Mouse (Mus musculus) mature B cell (primary cell): ENCODE measurements at regions not wholly inside any gene's neighbourhood (a gene's known extent, or its start where the extent isn't known, plus 50 kb on each side); places are given as distances from the start of the nearest gene placed in this dataset.
"Not testable (repeated sequence)": the region's sequence is repeated elsewhere in the genome, so short reads cannot be mapped to it uniquely, and the experiment has no call there.

Experiments used
- in situ Hi-C: fragments of 300-500 bp; cut with MboI; formaldehyde crosslinking; loops from 2 replicates; pipeline ENCODE4 v1.14.3; 2019

DNA sequence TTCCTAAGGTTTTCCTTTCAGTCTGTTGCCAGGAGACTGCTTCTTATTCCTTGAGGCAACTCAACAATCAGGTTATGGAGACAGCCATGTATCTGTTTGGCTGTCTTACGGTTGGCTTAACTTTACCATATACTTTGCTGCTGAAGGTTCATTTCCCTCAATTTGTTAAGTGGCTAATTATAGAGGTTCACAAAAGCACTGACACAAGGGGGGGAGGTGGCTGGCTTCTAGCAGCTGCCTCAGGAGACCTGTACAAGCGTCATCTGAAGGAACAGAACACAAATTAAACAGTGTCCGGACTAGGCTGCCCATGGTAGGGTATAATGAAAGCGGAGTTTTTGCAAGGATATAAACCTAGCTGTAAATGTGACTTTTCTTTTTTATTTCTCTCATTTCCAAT is 305.0 kb upstream of the Rnf219 start:
- in situ Hi-C loops: no loop called here

GRCm38 (mm10) chr14:104824926-104825325 is 302.5 kb upstream of the Rnf219 start:
- in situ Hi-C loops: loop anchor here (25.0 kb wide), 1 partner anchor 788 kb away; no protein-coding TSS in a partner anchor

DNA sequence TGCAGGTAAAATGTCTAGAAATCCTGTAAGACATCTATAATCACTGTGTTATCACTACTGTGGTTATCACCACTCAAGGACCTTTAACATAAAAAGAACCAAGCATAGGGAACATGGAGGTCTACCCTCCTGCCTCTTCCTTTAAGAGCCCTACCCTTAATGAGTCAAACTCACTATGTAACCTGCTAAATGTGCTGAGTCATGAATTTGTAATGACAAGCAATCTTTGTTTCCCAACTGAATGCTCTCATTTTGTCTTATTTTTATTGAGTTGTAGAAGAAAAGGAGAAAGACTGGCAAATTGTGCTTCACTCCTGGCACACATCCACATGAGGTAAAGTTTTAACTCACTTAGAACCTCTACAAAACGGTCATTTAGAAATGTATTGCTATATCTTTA is 301.8 kb upstream of the Rnf219 start:
- in situ Hi-C loops: loop anchor here (25.0 kb wide), 1 partner anchor 787 kb away; no protein-coding TSS in a partner anchor

DNA sequence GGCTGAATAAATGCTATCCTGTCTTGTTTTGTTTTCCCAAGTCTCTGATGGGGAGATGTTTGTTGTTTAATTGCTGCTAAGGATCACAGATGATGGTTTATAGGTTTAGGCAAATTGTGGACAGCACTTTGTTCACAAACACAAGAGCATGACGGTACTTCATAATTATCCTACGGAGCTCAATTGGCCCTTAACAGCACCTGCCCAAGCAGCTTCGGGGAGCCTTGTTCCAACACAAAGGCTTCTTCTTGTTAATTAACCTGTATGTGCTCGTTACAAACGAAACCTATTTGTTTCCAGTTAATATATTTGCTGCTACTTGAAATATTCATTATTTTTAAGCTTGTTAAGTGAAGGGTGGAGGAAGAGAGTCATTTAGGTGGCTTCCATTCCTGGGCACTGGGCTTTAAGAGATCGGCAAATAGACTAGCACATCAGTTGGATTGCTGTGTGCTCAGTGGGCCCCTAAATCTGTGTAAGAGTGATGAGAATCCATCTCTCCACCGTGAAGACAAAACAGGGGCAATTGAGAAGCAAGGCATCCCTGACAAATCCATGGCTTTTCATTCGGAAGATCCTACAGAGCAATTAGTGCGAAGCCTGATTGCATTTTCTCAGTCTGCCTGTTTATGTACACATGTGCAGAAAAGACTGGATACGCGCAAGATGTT is 299.6 kb upstream of the Rnf219 start:
- in situ Hi-C loops: loop anchor here (25.0 kb wide), 1 partner anchor 785 kb away; no protein-coding TSS in a partner anchor

- in situ Hi-C loops: loop anchor here (25.0 kb wide), 1 partner anchor 782 kb away; no protein-coding TSS in a partner anchor
These were observed 296.7 kb upstream of the Rnf219 start for GRCm38 (mm10) chr14:104819106-104819505.

- in situ Hi-C loops: loop anchor here (25.0 kb wide), 1 partner anchor 777 kb away; no protein-coding TSS in a partner anchor
These were observed 291.6 kb upstream of the Rnf219 start for GRCm38 (mm10) chr14:104813977-104814584.

- in situ Hi-C loops: loop anchor here (25.0 kb wide), 1 partner anchor 775 kb away; no protein-coding TSS in a partner anchor
These were observed 289.6 kb upstream of the Rnf219 start for GRCm38 (mm10) chr14:104812006-104812405.

GRCm38 (mm10) chr14:104805332-104805731 is 282.9 kb upstream of the Rnf219 start:
- in situ Hi-C loops: loop anchor here (25.0 kb wide), 1 partner anchor 768 kb away; no protein-coding TSS in a partner anchor

DNA sequence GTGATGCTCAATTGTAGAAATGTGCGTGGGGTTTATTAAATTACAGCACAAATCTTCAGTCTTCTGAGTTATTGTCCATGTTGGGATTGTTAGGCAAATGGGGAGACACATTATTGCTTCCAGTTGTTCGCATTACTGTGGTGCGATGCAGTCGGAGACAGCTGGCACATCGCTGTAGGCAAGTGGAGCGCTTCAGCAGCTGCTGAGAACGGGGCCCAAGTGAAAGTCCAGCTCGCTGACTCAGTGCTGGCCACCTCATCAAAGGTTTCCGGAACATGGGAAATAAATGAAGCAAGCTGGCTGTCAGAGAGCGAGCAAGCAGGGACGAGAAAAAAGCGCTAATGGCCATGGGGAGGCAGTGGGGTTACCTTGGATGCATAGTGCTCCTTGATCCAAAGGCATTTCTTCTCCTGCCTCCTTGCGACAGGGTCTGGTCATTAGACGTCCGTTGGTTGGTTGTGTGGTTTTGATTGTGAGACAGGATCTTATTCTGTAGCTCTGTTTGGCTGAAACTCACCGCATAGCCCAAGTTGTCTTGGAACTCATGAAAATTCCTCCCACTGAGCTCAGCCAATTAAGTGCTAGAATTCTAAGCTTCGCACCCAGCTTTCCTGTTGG is 274.0 kb upstream of the Rnf219 start:
- in situ Hi-C loops: no loop called here

DNA sequence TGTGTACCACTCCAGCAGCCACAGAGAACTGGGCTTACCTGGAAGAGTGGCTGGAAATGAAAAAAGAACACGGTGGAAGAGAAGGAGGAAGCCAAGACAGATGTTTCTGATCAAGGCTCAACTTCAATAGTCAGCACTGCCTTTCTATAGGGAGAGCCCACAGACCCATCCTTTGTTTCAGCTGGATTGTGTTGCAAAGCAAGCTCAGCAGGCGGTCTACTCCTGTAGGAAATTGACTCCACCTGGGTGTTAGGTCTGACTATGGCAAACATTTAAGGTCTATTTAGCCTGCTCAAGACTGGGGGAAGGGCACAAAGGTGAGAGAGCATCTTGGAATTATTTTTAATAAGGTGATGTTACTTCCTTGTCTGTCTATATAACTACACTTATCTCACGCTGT is 266.9 kb upstream of the Rnf219 start:
- in situ Hi-C loops: no loop called here

- in situ Hi-C loops: no loop called here
These were observed 262.6 kb upstream of the Rnf219 start for GRCm38 (mm10) chr14:104785066-104785465.

- in situ Hi-C loops: no loop called here
These were observed 247.5 kb upstream of the Rnf219 start for GRCm38 (mm10) chr14:104769938-104770337.

DNA sequence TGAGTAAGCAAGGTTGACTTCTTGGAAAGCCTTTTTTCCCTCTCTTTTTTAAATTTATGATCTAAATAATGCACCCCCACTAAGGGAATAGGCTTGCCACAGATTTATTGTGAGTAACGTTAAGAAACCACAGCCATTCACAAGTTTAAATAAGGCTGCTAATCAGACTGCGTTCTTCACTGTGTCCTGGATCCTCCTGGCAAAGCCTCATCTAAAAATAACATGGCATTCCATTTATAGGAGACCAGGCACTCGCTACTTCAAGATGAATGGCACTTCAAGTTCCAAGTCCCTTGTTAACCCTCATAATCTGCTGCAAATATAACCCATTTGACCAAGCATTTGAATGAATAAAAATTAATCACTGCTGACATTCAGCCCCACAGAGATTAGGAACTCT is 211.8 kb upstream of the Rnf219 start:
- in situ Hi-C loops: no loop called here

DNA sequence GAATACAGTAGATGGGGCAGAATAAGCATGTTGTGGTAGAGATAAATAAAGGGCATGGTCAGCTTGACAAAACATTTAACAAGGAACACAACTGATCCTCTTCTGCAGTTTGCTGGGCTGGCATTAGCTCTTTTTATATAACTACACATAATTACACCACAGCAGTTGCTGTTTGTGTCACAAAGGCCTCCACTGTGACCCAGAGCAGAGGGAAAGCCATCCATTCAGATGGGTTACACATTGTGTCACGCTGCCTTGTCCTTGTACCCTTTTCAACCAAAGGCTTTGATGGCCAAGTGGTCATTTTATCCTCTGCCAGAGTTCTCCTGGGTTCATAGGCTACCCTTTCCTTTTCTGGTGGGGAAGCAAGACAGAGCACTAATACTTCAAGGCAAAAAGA is 209.6 kb upstream of the Rnf219 start:
- in situ Hi-C loops: no loop called here

DNA sequence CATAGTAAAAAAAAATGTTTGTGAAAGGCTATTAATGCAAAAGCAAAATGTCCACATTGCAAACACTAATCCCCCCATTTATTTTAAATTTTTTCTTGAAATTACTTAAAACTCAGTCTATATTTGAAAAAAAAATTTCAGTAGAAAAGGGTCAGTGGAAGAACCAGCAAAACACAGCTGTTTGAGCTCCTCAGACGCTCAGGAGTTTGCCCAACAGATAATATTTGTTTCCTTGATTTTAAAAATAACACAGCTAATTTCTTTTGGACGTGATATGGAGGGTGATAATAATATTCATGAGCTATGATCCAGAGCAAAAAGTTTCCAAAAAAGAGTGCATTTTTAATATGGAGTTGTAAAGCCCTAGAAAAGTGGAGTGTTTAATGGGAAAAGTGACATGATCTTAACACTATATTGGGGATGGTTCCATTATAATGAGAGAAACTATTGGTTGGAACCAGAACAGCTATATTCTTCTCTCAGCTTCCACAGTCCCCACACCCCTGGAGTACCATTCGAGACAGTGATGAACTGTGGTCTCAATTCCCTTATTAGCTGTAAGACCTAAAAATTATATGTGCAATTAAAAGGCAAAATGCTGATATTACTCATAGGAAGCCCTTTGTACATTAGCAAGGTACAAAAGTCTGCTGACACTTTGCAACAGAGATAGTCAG is 209.0 kb upstream of the Rnf219 start:
- in situ Hi-C loops: no loop called here

- in situ Hi-C loops: not testable (repeated sequence)
These were observed 193.2 kb upstream of the Rnf219 start for GRCm38 (mm10) chr14:104715651-104716050.

DNA sequence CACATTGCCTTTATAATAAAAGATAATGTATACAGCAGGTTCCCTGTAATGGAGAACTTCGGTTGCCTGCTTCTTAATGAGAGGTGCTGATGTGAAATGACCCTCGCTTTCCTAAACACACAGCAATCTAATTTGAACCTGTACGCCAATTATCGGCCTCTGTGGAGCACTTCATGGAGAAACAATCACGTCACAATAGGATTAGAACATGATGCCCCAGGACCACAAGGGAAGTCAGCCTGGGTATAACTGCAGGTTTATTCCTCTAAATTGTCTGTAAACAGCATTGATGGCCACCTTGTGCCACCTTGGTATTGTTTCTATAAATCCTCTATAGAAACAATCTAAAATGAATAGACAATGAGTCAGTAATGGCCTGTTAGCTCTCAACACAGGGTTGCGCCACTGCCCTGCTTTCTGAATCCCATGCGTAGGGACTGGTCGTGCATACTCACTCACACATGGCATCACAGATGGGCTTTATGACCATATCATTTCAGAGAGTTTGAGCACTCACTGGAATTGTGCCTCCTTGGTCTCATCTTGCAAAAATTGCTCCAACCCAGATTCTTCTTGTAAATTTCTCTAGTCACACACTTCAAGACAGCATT is 179.9 kb upstream of the Rnf219 start:
- in situ Hi-C loops: no loop called here

- in situ Hi-C loops: no loop called here
These were observed 176.5 kb upstream of the Rnf219 start for GRCm38 (mm10) chr14:104698962-104699361.

- in situ Hi-C loops: no loop called here
These were observed 172.7 kb upstream of the Rnf219 start for GRCm38 (mm10) chr14:104695101-104695500.

- in situ Hi-C loops: no loop called here
These were observed 171.8 kb upstream of the Rnf219 start for GRCm38 (mm10) chr14:104694174-104694803.

GRCm38 (mm10) chr14:104692616-104693015 is 170.2 kb upstream of the Rnf219 start:
- in situ Hi-C loops: no loop called here
